Mouse (Mus musculus): ENCODE data around the gene Tead1.

- TF ChIP-seq GATA1 (IDR thresholded peaks at IDR 0.05; ENCODE audit: borderline replicate concordance, low read length) (no peak), CTCF (IDR thresholded peaks at IDR 0.05; ENCODE audit: low read depth, low read length) (no peak)
Measured at GRCm38 (mm10) chr7:112763513-112763912, 84.4 kb downstream of the Tead1 start.
